Mouse (Mus musculus) heart, postnatal 0 days (tissue): ENCODE measurements around the gene S100a9.
A peak's percentile ranks its signal among the peaks of the same experiment; 100 is the strongest.

ENCODE experiments used
- CTCF ChIP-seq: IDR thresholded peaks from 2 replicates; pipeline ENCODE4 v1.5.1; 2016; ENCODE audit warnings: antibody characterized with exemption, control low read depth, low read depth
- EP300 ChIP-seq: IDR thresholded peaks from 2 replicates; pipeline ENCODE4 v1.6.1; 2016; ENCODE audit warnings: antibody characterized with exemption, low read depth

DNA sequence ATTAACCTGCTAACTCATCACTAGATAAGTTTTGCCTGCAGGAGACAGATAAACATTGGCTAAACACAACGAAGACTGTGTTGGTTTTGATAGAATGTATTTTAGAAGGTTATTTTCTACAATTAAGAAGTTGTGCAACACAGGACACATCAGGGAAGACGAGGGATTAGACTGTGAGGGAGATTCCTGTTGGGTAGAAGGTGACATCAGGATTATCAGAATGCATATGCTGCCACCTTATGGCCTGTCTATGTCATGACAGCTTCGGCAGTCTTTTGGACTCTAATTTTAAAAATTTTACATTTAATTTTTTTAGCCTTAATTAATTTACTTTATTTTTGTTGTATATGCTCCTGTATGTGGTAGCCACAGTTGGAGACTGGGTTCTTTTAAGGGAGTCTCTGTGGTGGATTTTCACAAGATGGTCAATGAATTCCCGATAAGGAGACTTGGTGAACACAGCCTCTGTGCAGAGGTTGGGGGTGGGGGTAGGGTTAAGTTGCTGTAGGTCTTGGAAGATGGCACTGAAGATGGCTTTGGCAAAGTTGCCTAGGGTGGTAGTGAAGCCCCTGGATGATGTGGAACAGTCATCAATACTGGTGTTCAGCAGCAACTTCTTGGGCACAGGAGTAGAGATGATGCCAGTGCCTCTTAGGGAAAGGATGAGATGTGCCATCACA is 13.1 kb upstream of the S100a9 start:
- TF ChIP-seq CTCF (peak; percentile 60), EP300 (no peak)
